Mouse (Mus musculus): ENCODE data around the gene Ube2g2.

The Ube2g2 gene

GRCm38 (mm10) chr10:77605908-77606826, 15.9 kb upstream of the Ube2g2 start, which contains the start of the genes Sumo3 and Gm49325:
Sumo3 (plus strand) TSS chr10:77606097.
Gm49325 (plus strand) TSS chr10:77606197.
- peak; percentile 92 for DNase-seq (ENCODE audit: low read depth, low spot score)

- no peak for DNase-seq (ENCODE audit: low read depth, low spot score)
Observed at GRCm38 (mm10) chr10:77606855-77607254, 15.2 kb upstream of the Ube2g2 start.

- peak; percentile 82 for DNase-seq (ENCODE audit: low read depth, low spot score)
Observed at GRCm38 (mm10) chr10:77607441-77607840, 14.6 kb upstream of the Ube2g2 start.

- no peak for DNase-seq (ENCODE audit: low read depth, low spot score)
Observed at GRCm38 (mm10) chr10:77608589-77608988, 13.5 kb upstream of the Ube2g2 start.

GRCm38 (mm10) chr10:77610221-77610961, 11.7 kb upstream of the Ube2g2 start:
- no peak for DNase-seq (ENCODE audit: low read depth, low spot score)

- no peak for DNase-seq (ENCODE audit: low read depth, low spot score)
Observed at GRCm38 (mm10) chr10:77613409-77613808, 8.7 kb upstream of the Ube2g2 start.

GRCm38 (mm10) chr10:77615647-77616046, 6.4 kb upstream of the Ube2g2 start:
- DNase-seq (ENCODE audit: low read depth, low spot score): no peak

- peak; percentile 61 for DNase-seq (ENCODE audit: low read depth, low spot score)
Observed at GRCm38 (mm10) chr10:77616166-77616565, 5.9 kb upstream of the Ube2g2 start.

GRCm38 (mm10) chr10:77616926-77617325, 5.1 kb upstream of the Ube2g2 start:
- no peak for DNase-seq (ENCODE audit: low read depth, low spot score)

- DNase-seq (ENCODE audit: low read depth, low spot score): no peak
Observed at GRCm38 (mm10) chr10:77621546-77621945, 529 bp upstream of the Ube2g2 start.

GRCm38 (mm10) chr10:77623069-77623492, 1.0 kb downstream of the Ube2g2 start:
- DNase-seq (ENCODE audit: low read depth, low spot score): no peak

- no peak for DNase-seq (ENCODE audit: low read depth, low spot score)
Observed at GRCm38 (mm10) chr10:77623639-77624400, 1.7 kb downstream of the Ube2g2 start.

- DNase-seq (ENCODE audit: low read depth, low spot score): no peak
Observed at GRCm38 (mm10) chr10:77624570-77624995, 2.5 kb downstream of the Ube2g2 start.

GRCm38 (mm10) chr10:77626036-77626435, 4.0 kb downstream of the Ube2g2 start:
- no peak for DNase-seq (ENCODE audit: low read depth, low spot score)

- no peak for DNase-seq (ENCODE audit: low read depth, low spot score)
Observed at GRCm38 (mm10) chr10:77626591-77626990, 4.5 kb downstream of the Ube2g2 start.

GRCm38 (mm10) chr10:77627497-77627896, 5.4 kb downstream of the Ube2g2 start:
- DNase-seq (ENCODE audit: low read depth, low spot score): peak; percentile 80

GRCm38 (mm10) chr10:77629163-77629562, 7.1 kb downstream of the Ube2g2 start:
- DNase-seq (ENCODE audit: low read depth, low spot score): no peak

- peak; percentile 41 for DNase-seq (ENCODE audit: low read depth, low spot score)
Observed at GRCm38 (mm10) chr10:77629970-77630369, 7.9 kb downstream of the Ube2g2 start.

GRCm38 (mm10) chr10:77634016-77634415, 11.9 kb downstream of the Ube2g2 start:
- DNase-seq (ENCODE audit: low read depth, low spot score): no peak

- no peak for DNase-seq (ENCODE audit: low read depth, low spot score)
Observed at GRCm38 (mm10) chr10:77634452-77635231, 12.6 kb downstream of the Ube2g2 start.

Data from ES-CJ7 (cell line).